Mouse (Mus musculus): ENCODE data around the gene Mapk8ip1.

Mapk8ip1 gene

GRCm38 (mm10) chr2:92401091-92401561 lies at the start of gene Mapk8ip1:
TSS of gene Mapk8ip1 (minus strand) at chr2:92401263.
- DNase-seq, result peak; percentile 78

GRCm38 (mm10) chr2:92447121-92447740 lies 46.2 kb upstream of the Mapk8ip1 start:
- peak in 1 of 2 experiments; percentile 24 for DNase-seq

- peak; percentile 66 to 68 for DNase-seq
Measured at GRCm38 (mm10) chr2:92446656-92447055, 45.6 kb upstream of the Mapk8ip1 start.

GRCm38 (mm10) chr2:92445890-92446289 lies 44.8 kb upstream of the Mapk8ip1 start:
- DNase-seq, result no peak

GRCm38 (mm10) chr2:92444376-92444775 lies 43.3 kb upstream of the Mapk8ip1 start:
- DNase-seq, result no peak

GRCm38 (mm10) chr2:92443313-92443712 lies 42.2 kb upstream of the Mapk8ip1 start:
- DNase-seq, result no peak

GRCm38 (mm10) chr2:92442419-92443001 lies 41.4 kb upstream of the Mapk8ip1 start:
- no peak for DNase-seq

- no peak for DNase-seq
Measured at GRCm38 (mm10) chr2:92440432-92440831, 39.4 kb upstream of the Mapk8ip1 start.

- no peak for DNase-seq
Measured at GRCm38 (mm10) chr2:92438567-92438966, 37.5 kb upstream of the Mapk8ip1 start.

- DNase-seq, result peak; percentile 92 to 94
Measured at GRCm38 (mm10) chr2:92437875-92438274, 36.8 kb upstream of the Mapk8ip1 start.

GRCm38 (mm10) chr2:92437366-92437765 lies 36.3 kb upstream of the Mapk8ip1 start:
- DNase-seq, result no peak

GRCm38 (mm10) chr2:92435023-92435422 lies 34.0 kb upstream of the Mapk8ip1 start:
- no peak for DNase-seq

GRCm38 (mm10) chr2:92434375-92434745 lies 33.3 kb upstream of the Mapk8ip1 start:
- DNase-seq, result no peak

GRCm38 (mm10) chr2:92433578-92434374 lies 32.7 kb upstream of the Mapk8ip1 start, which contains the start of gene Cry2:
TSS of gene Cry2 (minus strand) at chr2:92434043.
- DNase-seq, result peak; percentile 99 to 100

GRCm38 (mm10) chr2:92432299-92433295 lies 31.5 kb upstream of the Mapk8ip1 start:
- DNase-seq, result peak; percentile 81

- DNase-seq, result peak; percentile 55 to 57
Measured at GRCm38 (mm10) chr2:92431611-92432179, 30.6 kb upstream of the Mapk8ip1 start.

- peak; percentile 77 to 78 for DNase-seq
Measured at GRCm38 (mm10) chr2:92430723-92431541, 29.9 kb upstream of the Mapk8ip1 start.

- DNase-seq, result no peak
Measured at GRCm38 (mm10) chr2:92430089-92430488, 29.0 kb upstream of the Mapk8ip1 start.

GRCm38 (mm10) chr2:92427882-92428281 lies 26.8 kb upstream of the Mapk8ip1 start:
- peak; percentile 84 to 86 for DNase-seq

- peak; percentile 72 to 79 for DNase-seq
Measured at GRCm38 (mm10) chr2:92426426-92426825, 25.4 kb upstream of the Mapk8ip1 start.

GRCm38 (mm10) chr2:92425366-92425765 lies 24.3 kb upstream of the Mapk8ip1 start:
- DNase-seq, result no peak

Measured in cerebellum, postnatal 10 days (tissue).